Mouse (Mus musculus) layer of hippocampus, postnatal 14 days (tissue): ENCODE measurements at regions not wholly inside any gene's neighbourhood (a gene's known extent, or its start where the extent isn't known, plus 50 kb on each side); places are given as distances from the start of the nearest gene placed in this dataset.
A peak's percentile ranks its signal among the peaks of the same experiment; 100 is the strongest.
"Not testable (repeated sequence)": the region's sequence is repeated elsewhere in the genome, so short reads cannot be mapped to it uniquely, and the experiment has no call there.

Experiments used
- DNase-seq, 2 experiments: peaks; one replicate each; pipeline ENCODE4 v3.0.0; 2021 to 2022; ENCODE audit warnings: low spot score in 2 of 2, mixed read lengths in 1 of 2

GRCm38 (mm10) chr3:22681999-22682648, 605.7 kb downstream of the Tbl1xr1 start:
- no peak for DNase-seq

DNA sequence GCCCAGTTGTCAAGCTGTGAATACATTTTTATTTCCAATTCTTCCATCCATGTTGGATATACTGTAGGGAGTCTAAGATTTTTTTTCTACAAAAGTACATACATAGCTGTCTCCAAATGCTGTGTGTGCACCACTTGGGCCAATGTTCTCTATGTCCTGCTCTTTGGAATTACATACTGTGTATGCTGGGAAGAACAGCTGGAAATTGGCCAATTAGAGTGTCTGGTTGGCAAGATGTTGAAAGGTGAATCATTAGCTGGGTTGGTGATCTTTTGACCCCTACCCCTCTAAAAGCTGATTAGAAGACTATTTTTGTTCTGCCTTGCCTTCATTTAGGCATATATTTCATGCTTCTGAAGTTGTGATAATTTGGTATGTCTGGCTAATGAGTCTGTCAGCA, 622.9 kb downstream of the Tbl1xr1 start:
- DNase-seq: no peak

DNA sequence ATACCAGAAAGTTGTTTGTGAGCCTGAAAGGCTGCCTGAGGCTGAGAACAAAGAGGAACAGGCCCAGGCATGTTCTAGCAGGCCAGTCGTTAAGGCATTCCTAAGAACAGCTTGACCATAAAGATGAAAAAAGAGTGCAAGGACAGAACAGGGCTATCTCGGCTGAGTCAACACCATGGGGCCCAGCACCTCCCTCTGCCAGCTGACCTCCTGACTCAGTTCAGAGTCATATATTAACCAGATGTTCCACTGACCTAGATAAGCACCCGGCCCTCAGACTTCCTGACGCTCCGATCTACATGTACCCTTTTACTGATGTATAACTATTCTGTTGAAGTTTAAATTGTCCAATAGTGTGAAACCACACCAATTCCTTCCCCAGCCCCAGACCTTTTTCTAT, 625.0 kb downstream of the Tbl1xr1 start:
- DNase-seq: not testable (repeated sequence)

GRCm38 (mm10) chr3:22705673-22706072, 629.2 kb downstream of the Tbl1xr1 start:
- DNase-seq: no peak

- peak; percentile 3 to 42 for DNase-seq
Observed at GRCm38 (mm10) chr3:22745026-22745425, 668.6 kb downstream of the Tbl1xr1 start.
